Mouse (Mus musculus): ENCODE measurements around the gene Prps2.
"Not testable (repeated sequence)": the region's sequence is repeated elsewhere in the genome, so short reads cannot be mapped to it uniquely, and the experiment has no call there.

Prps2 gene

GRCm38 (mm10) chrX:167382047-167382853, at the start of gene Prps2:
Prps2 (minus strand) TSS chrX:167382749.
- peak; percentile 28 for DNase-seq

- no peak for DNase-seq
Measured at GRCm38 (mm10) chrX:167417654-167418053, 35.1 kb upstream of the Prps2 start.

- no peak for DNase-seq
Measured at GRCm38 (mm10) chrX:167394940-167395339, 12.4 kb upstream of the Prps2 start.

- DNase-seq = peak; percentile 11
Measured at GRCm38 (mm10) chrX:167386647-167387046, 4.1 kb upstream of the Prps2 start.

- no peak for DNase-seq
Measured at GRCm38 (mm10) chrX:167382854-167383186, 271 bp upstream of the Prps2 start.

GRCm38 (mm10) chrX:167381583-167382046, 934 bp downstream of the Prps2 start:
- peak; percentile 1 for DNase-seq

GRCm38 (mm10) chrX:167380073-167380472, 2.5 kb downstream of the Prps2 start:
- no peak for DNase-seq

GRCm38 (mm10) chrX:167361231-167361630, 21.3 kb downstream of the Prps2 start:
- DNase-seq = not testable (repeated sequence)

- no peak for DNase-seq
Measured at GRCm38 (mm10) chrX:167359704-167360103, 22.8 kb downstream of the Prps2 start.

- peak; percentile 12 for DNase-seq
Measured at GRCm38 (mm10) chrX:167357415-167357814, 25.1 kb downstream of the Prps2 start.

GRCm38 (mm10) chrX:167355965-167356364, 26.6 kb downstream of the Prps2 start:
- DNase-seq = no peak

- no peak for DNase-seq
Measured at GRCm38 (mm10) chrX:167353617-167354016, 28.9 kb downstream of the Prps2 start.

GRCm38 (mm10) chrX:167346440-167346839, 36.1 kb downstream of the Prps2 start:
- no peak for DNase-seq

GRCm38 (mm10) chrX:167344356-167344755, 38.2 kb downstream of the Prps2 start:
- no peak for DNase-seq

GRCm38 (mm10) chrX:167341811-167342210, 40.7 kb downstream of the Prps2 start:
- DNase-seq = no peak

GRCm38 (mm10) chrX:167340190-167340589, 42.4 kb downstream of the Prps2 start:
- DNase-seq = no peak

- DNase-seq = no peak
Measured at GRCm38 (mm10) chrX:167337990-167338389, 44.6 kb downstream of the Prps2 start.

GRCm38 (mm10) chrX:167334571-167334970, 48.0 kb downstream of the Prps2 start:
- DNase-seq = no peak

- no peak for DNase-seq
Measured at GRCm38 (mm10) chrX:167332607-167333006, 49.9 kb downstream of the Prps2 start.

- DNase-seq = no peak
Measured at GRCm38 (mm10) chrX:167330993-167331392, 51.6 kb downstream of the Prps2 start.

GRCm38 (mm10) chrX:167330399-167330798, 52.1 kb downstream of the Prps2 start, which contains the start of gene Tlr7:
Tlr7 (minus strand) TSS chrX:167330558.
- no peak for DNase-seq

- DNase-seq = no peak
Measured at GRCm38 (mm10) chrX:167329620-167330019, 52.9 kb downstream of the Prps2 start.

- DNase-seq = no peak
Measured at GRCm38 (mm10) chrX:167329098-167329497, 53.5 kb downstream of the Prps2 start.

GRCm38 (mm10) chrX:167328519-167328918, 54.0 kb downstream of the Prps2 start:
- no peak for DNase-seq

- no peak for DNase-seq
Measured at GRCm38 (mm10) chrX:167323742-167324141, 58.8 kb downstream of the Prps2 start.
